Mouse (Mus musculus) C2C12 (cell line): ENCODE results near the gene Tent5a.

ENCODE experiments used
- CTCF ChIP-seq: IDR thresholded peaks from one replicate; pipeline ENCODE4 v1.5.1; 2011; ENCODE audit not compliant: control insufficient read depth, insufficient read depth, insufficient read length
- USF1 ChIP-seq: IDR thresholded peaks from one replicate; pipeline ENCODE4 v1.6.1; 2011; ENCODE audit warnings: low read depth, mild to moderate bottlenecking, control low read depth, moderate library complexity

DNA sequence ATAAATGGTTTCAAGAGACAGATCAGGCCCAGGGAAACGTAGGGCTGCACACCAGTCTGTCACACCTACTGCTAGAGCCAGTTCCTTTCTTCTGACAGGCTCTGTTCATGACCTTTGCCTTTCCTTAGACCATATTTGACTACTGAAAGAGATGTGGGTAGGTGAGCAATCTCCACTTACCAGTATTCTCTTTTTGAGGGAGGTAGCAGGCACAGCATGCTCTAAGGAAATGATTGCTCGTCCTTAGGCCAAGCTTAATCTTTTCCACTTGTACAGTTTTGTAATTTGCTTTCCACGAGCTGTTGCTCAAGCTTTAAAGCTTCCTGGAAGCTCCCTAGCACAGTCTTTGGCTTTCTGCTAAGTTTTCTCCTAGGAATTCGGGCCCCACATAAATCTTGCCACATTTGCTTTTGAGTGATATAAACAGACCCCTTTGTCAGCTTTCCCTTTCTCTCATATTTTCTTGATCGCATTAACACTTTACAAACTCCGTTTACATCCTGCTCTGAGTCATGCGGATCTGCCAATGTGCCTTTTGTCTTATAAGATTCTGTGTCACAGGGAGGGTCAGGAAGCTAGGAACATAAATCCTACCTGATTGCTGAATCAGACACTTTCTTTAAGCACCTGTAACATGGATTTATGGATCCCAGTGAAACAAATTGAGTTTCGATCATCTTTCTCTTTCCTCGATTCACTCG, 20.8 kb upstream of the Tent5a start:
- TF ChIP-seq CTCF (no peak), USF1 (no peak)
